Mouse (Mus musculus): Measurements from ENCODE around the gene Sh3pxd2a.

Sh3pxd2a gene

DNA sequence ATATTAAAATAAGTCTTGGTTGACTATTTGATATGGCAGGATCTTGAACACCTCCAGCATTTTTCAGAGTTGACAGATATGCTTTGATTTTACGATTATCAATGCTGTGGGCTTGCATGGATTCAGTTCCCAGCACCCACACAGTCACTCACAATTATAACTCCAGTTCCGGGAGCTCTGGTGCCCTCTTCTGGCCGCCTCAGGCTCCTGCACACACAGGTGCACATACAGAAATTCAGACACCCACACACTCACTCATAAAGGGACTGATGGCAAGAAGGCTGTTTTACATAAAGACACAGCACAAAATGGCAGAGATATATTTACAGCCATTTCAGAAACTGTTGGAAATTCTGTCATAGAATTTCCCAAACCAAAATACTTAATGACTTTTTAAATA, 25.0 kb upstream of the Sh3pxd2a start:
- no peak for DNase-seq

DNA sequence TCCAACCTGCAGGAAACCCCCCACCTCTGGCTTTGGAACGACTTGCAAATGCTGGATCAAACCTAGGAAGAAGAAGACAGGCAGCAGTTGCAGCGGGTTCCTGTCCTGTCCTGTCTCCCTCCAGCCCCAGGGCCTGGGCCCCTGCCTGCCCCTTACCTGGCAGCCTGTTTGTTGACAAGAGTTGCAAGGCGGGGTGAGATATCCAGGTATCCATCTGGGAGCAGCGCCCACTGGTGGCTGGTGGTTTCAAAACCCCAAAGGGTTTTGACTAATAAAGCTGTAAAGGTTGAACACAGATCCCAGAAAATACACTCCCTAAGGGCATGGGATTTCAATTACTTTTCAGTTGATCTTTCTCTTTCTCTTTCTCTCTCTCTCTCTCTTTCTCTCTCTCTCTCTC, 24.0 kb upstream of the Sh3pxd2a start:
- peak in 1 of 2 experiments; percentile 64 for DNase-seq

DNA sequence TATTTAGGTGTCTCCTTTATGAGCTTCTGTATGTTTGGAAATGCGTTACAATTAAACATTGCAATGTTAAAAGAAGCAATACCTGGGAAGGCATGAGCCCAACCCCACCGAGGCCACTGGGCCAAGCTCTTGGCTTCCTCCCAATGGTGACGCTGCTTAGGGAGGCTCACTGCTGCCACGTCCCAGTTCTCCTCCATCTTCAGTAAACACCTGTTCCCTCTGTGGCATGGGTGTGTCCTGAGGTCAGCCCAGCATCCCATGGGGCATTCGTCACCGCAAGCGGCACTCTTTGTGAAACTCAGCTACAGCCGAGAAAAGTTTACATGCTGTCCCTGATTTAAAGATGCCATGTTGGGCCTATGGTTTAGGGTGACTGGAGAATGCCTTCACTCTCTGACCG, 23.4 kb upstream of the Sh3pxd2a start:
- DNase-seq = no peak

DNA sequence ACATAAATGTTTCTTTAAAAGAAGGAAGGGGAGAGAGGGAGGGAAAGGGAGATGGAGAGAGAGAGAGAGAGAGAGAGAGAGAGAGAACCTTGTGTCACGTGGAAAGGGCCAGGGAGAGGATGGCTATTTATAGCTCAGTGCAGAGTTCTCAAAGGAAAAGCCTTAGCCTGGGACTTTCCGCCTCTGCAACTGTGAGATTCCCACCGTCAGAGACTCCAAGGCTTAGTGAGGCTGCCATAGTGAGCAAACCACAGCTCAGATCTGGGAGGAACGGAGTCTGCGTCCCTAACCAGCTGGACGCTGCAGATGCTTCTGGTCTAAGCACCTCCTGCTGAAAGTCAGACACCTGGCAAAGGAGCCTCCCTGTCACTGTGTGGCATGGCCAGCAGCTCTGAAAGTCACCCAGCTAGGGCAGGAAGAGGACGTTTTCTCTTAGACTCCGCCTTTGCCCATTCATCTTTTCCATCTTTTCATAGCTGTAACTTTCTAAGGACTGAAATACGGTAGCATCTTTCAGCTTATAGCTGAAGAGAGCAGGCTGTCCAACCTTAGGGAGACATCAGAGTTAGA, 21.9 kb upstream of the Sh3pxd2a start:
- DNase-seq = no peak

DNA sequence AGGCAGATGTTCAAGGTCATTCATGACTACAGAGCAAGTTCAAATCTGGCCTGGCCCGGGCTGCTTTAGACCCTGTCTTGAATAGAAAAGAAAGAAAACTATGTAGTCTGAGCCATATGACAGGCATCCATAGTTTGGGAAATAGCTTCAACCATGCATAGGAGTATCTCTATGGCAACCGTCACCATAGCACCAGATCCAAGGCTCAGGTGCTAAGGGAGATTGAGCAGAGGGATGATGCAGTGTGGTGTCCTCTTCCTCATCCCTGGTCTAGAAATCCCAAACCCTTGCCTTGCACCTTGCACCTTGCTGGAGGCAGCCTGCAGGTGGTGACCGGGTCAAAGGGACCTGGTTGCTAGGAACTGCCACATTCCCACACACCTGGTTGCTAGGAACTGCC, 19.9 kb upstream of the Sh3pxd2a start:
- no peak for DNase-seq

DNA sequence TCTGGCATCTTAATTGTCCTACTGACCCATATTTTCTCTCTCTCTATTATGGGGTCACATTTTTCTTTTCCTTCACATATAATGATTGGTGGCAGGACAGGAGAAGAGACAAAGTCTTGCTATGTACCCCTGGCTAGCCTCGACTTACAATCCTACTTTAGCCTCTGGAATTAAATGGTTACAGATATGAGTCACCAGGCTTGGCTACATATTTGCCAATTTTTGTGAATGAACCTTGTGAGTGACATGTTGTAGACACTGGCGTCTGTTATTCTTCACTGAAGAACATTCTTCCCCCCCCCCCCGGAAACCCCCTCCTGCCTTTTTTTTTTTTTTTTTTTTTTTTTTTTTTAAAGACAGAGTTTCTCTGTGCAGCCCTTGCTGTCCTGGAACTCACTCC, 19.1 kb upstream of the Sh3pxd2a start:
- no peak for DNase-seq

DNA sequence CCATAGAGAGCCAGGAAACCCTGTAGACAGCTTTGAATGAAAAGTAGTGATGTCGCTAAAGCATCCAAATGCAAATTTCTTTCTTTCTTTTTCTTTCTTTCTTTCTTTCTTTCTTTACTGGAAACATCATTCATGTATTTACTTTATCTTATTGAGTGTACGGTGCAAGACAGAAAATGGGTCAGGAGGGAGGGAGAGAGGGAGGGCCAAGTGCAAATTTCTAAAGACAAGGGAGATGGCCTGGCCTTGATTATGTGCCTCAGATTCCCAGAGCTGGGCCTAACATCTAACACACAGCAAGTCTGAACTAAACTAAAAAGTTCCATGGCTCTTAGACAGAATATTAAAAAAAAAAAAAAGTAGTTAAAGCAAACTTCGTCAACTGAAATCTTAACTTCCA, 9.3 kb upstream of the Sh3pxd2a start:
- no peak for DNase-seq

DNA sequence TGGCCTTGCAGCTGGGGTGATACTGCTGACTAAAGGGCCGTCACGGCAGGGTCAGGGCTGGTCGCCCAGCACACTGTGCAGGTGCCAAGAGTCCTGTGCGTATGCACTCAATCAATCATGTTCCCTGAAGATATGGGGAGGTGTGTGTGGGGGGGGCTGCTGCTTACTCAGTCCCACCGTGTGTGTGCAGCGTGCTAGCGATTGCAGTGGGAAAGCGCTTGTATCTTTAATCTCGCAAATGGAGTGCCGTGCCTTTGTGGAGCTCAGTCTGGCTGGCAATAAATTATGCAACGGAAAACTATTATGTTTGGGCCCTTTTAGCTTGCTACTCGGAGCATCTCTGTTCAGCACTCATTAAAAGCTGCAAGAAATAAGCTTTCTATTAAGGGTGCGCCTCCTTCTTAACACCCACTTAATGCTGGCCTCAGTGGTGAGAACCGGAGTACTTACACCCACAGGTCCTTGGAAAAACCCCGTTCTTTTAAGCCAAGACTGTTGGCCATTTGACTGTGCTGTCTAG, 8.7 kb upstream of the Sh3pxd2a start:
- no peak for DNase-seq

DNA sequence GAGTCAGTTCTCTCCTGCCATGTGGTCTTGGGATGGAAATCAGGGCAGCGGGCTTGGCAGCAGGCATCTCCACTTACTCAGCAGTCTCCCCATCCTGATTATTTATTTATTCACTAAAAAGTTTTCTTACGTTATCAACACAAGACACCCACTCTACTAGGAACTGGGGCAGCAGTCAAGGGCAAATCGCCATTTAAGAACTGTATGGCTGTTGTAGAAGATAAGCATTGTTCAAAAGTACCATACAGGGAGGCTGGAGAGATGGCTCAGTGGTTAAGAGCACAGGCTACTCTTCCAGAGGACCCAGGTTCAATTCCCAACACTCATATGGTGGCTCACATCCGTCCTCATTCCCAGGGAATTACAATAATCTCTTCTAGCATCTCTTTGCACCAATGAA, 7.6 kb upstream of the Sh3pxd2a start:
- DNase-seq = no peak

DNA sequence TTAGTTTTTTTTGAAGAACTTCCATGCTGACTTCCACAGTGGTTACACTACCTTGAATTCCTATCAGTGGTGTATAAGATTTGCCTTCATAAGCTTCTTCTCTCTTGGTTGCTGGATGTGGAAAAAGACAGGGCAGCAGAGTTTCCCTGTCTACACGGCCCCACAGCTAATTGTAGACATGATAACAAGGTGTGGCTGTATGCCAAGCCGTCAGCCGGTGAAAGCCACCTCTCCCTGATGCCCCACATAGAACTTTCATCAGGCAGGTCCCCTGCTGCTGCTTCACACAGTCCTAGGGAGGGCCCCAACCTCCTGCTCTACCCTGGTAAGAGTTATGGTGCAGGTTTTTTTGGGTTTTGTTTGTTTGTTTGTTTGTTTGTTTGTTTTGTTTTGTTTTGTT, 4.5 kb upstream of the Sh3pxd2a start:
- no peak for DNase-seq

DNA sequence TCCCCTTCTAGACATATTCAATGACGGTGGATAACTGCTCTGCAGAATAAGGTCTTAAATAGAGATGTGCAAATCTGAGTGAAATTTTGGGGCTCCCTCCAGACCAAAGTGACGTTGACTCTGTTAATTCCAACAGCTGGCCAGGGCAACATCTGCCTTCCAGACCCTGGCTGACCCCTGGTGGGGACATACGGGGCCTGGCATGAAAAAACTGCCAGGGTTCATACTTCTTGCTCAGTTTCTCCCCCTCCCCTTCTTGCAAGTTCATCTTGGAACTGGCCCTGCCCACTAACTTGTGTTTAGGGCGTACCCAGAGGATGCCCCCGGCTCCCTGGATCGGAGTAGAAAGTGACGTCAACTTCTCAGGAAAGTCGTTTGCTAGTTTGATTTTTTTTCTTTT, 2.6 kb upstream of the Sh3pxd2a start:
- no peak for DNase-seq

DNA sequence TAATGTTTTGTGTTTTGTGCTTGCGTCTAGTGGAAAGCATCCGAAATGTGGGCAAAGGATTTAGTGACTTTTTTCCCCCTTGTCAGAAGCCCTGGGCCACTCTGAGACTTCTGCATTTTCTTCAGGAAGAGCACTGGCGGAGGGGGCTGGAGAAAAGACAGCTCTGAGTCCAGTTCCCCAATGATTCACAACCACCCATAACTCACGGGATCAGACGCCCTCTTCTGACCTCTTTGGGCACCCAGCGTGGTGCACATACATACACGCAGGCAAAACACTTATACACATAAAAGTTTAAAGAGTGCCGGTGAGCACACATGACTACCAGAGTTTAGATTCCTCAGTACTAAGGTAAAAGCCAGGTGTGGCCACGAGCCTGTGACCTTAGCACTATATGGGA, 1.3 kb upstream of the Sh3pxd2a start:
- no peak for DNase-seq

DNA sequence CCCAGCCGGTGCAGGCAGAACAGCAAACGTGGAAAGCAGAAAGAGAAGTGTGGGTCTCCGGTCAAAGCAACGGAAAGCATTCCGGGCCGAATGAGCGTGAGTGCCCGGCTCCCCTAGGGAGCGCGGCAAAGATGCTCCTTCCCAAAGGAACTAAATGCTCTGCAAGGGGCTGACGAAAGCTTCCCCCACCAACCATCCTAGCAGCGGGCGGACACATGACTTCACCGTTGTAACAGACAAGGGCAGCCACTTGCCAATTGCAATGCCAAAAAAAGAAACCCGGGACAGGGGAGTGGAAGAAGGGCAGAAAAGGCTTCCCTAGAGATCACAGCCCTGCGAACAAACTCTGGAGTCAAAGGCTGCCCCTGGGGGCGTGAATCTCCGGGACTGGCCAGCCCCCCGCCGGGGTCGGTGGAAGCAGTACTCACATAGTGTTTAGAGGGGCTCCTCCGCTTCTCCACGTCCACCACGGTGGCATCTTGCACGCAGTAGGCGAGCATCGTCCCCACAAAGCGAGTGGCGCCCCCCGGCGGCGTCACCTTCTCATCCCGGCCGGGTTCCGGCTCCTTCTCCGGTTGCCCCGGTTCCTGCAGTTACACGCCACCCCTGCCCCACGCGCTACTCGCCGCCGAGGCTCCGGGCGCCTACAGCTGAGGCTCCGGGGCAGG, 431 bp downstream of the Sh3pxd2a start:
- DNase-seq = peak; percentile 83 to 85

DNA sequence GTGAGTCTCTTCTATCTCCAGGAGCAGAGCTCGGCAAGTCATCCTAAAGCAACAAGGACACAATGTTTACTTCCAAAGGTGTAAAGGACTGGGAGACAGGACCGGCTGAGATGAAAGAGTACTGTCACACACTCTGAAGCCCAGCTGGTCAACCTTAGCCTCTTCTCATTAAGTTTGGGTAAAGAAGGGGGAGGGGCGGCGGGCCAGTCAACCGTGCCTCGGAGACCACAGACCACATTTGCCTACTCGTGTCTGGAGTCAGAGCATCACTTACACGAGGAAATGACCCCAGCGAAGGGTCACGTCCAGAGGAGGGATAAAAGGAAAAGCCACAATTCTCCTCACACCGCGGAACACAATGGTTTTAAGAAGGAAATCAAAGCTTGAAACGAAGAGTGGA, 995 bp downstream of the Sh3pxd2a start:
- DNase-seq = no peak

DNA sequence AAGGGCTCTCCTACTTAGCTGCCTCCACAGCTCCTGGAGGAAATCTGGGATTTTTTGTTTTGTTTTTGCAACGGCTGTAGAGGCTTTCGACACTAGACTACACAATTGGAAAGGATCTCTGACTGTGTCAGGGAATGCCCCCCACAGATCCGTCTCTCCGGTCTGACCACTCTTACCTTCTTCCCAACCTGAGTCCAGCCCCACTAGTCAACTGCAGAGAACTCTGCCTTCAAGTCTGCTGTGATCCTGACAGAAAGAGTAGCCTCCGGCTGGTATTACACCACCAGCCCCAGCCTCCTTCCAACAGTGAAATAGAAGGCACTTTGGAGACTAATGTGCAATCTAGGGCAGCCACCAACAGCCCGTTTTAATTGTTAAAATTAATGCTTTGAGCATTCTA, 1.5 kb downstream of the Sh3pxd2a start:
- DNase-seq = no peak

DNA sequence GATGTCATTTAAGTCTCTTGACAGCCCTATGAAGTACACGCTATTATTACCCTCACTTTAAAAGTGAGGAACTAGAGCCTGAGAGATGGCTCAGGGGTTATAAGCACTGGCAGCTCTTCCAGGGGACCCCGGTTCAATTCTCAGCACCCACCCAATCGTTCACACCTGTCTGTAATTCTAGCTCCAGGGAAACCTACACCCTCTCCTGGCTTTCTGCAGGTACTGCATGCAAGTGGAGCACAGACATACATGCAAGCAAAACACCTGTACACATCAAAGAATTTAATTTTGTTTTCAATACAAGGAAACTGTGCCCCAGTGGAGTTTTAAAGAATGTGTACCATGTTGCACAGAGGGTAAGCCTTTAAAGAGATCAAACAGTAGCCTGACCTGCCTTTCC, 2.4 kb downstream of the Sh3pxd2a start:
- no peak for DNase-seq

DNA sequence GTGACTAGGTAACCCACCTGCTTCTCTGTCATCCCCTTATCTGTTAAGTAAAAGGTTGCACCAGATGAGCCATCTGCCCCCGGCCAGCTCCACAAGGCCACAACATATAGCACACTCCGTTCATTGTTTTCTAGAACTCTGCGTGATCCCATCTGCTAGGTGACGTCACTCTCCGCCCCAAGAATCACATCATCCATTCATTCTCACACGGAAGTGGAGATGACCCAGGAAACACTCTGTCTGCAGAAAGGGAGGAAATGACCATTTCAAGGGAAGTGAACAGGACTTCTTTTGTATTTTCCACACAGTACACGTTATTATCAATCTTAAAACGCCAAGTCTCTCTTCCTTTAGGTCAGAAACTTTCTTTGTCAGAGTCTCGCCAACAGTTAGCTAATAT, 2.8 kb downstream of the Sh3pxd2a start:
- DNase-seq = no peak

DNA sequence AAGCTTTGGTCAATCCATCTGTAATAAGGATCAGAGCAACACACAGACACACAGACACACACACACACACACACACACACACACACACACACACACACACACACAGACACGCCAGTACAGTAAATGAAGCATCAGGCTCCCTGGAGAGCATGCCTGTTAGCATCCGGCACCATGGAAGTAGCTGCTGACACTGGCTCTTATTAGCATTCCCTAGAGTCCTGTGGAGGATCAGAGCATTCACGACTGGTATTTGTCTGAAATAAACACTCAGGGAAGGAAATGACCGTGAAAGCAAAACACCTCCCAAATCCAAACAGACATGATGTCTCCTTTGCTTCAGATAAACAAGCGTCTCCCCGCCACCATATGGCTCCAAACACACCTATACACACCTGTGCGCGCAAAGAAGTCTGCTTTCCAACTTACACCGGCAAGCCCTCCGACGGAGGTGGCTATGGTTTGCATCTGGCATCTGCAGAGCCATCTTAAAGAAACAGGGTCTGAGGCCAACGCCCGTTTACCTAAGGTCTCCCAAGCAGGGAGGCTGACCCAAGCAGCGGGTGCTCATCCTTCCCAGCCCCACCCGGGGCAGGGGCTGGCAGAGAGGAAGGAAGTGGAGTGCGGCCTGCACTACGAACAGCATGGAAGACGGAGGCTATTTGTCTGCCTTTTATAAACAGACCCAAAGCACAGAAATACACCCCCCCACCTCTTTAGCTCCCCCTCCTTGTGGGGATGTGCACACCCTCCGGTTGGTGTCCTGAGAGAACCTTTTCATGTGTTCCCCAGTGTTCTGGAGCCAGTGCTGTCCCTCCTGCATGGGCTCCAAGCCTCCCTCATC, 3.9 kb downstream of the Sh3pxd2a start:
- no peak for DNase-seq

DNA sequence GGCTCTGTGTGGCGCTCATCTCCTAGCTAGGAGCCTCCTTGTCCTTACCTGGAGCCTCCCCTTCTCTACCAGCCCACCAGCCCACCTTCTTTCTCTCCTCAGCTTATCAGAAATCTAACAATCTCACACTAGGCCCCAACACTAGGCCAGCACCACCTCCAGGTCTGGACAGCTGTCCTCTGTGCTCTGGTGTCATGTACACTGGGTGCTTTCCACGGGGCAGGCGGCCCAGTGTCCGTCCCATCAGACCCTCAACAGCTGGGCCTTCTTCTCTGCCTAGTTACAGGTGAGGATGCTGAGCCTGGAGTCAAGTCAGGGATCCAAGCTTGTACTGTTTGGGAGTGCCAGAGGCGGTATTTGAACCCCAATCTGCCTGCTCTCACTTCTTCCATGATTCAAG, 5.0 kb downstream of the Sh3pxd2a start:
- no peak for DNase-seq

DNA sequence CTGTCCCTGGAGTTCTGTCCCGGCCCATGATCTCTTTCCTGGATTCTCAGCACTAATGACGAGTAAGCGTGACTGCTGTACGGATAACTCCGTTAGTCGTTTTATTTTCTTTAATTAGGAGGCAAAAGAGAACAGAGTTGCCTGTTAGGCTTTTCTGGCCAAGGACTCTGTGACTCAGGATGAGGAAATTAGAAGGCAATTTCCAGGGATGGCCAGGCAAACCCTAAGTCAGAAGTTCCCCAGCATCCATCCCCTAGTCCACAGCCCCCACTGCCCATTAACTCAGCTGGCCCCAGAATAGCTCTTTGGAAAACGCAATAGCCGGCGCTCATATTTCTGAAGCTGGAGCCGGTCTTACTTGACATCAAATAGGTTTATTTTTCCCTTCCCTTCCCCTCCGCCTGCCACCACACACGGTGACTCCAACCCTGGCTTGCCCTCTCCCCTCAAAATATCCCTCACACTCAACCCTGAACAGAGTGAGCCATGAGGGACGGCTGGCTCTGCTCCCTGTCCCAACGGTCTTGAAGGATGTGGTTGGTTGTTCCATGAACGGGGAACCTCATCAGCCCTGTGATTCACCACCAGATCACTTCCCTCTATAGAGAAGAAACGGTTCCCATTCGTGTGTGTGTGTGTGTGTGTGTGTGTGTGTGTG, 5.6 kb downstream of the Sh3pxd2a start:
- DNase-seq = no peak

DNA sequence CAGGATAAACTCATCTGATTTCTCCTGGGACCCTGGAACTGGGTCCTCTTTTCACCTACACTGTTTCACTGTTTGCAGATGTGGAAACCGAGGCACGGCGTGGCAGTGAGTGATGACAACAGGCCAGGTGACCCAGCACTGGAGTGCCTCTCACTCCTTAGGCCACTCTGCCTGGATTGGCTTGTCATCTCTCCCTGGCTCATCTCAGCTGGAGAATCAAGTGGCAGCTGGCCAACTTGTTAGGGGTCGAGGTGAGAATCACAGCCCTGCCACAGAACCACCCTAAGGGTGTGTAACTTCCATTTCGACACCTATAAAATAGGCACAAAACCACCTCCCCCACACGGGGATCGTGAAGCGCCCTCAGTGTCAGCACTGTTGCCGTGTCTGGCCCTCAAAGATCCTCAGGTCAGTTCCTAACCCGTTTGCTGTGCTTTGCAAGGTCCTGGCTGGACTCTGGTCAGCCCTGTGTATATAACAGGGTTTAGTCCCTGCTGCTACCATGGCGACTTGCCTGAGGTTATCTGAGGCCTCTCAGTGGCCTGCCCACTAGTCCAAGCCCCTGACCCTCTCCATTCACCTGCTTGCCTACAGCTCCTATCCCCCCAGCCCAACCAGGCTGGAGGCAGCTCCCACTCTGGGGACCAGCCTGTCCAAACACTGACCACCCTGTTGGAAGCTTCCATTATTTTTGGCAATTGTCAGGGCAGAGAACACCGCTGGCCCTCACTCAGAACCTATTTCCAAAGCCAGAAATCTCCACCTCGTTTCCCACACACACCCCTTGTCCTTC, 6.3 kb downstream of the Sh3pxd2a start:
- DNase-seq = peak; percentile 44 to 79

DNA sequence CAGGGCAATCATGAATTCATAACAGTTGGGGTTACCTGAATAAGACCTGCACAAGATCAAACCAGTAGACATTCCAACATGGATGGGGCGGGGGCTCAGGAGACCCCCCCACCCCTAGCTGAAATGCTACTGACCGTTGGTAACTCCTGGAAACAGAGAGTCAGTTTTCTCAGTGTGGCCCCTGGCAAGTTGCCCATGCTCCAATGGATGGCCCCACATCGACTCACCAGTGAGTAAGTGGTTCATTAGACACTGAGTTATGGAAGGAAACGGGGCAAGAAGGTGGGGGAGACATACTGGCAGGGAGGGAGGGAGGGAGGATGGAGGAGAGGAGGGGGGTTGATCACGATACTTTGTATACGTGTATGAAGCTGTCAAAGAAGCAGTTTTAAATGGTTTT, 8.2 kb downstream of the Sh3pxd2a start:
- no peak for DNase-seq

All from kidney, postnatal 25 days (tissue).